Mouse (Mus musculus) intestine, embryonic 16.5 days (tissue): ENCODE results near the gene Ankrd6. TPM values are rescaled to one million over a fixed set of nuclear protein-coding genes. Genes with fewer than 3 reads are reported as not detected.

Experiments used
- ATAC-seq: fragments of 200-750 bp; cut with Nextera tagmentation; 2 replicates; pipeline ENCODE4 v1.8.0; 2017; ENCODE audit warnings: moderate TSS enrichment, moderate library complexity
- H3K27ac ChIP-seq: fragments of 300-500 bp; sonication (generic); 2 replicates; pipeline ENCODE4 v1.5.1; 2014; ENCODE audit warnings: mild to moderate bottlenecking, low read length
- H3K27me3 ChIP-seq: fragments of 300-500 bp; sonication (generic); replicated peaks from 2 replicates; pipeline ENCODE4 v1.6.1; 2014; ENCODE audit warnings: low read length, control low read depth, mixed read lengths; ENCODE audit not compliant: control insufficient read depth, insufficient read depth
- H3K36me3 ChIP-seq: fragments of 300-500 bp; sonication (generic); 2 replicates; pipeline ENCODE4 v1.6.1; 2014; ENCODE audit warnings: low read length, control low read depth; ENCODE audit not compliant: control insufficient read depth, insufficient read depth
- H3K4me1 ChIP-seq: fragments of 300-500 bp; sonication (generic); 2 replicates; pipeline ENCODE4 v1.6.1; 2014; ENCODE audit warnings: low read length, control low read depth, mixed read lengths; ENCODE audit not compliant: control insufficient read depth, insufficient read depth
- H3K4me2 ChIP-seq: fragments of 300-500 bp; sonication (generic); 2 replicates; pipeline ENCODE4 v1.6.1; 2014; ENCODE audit warnings: low read depth, low read length, control low read depth
- H3K4me3 ChIP-seq: fragments of 300-500 bp; sonication (generic); 2 replicates; pipeline ENCODE4 v1.5.1; 2014; ENCODE audit warnings: mild to moderate bottlenecking, low read length
- H3K9ac ChIP-seq: fragments of 300-500 bp; sonication (generic); 2 replicates; pipeline ENCODE4 v1.6.1; 2014; ENCODE audit warnings: low read depth, low read length
- H3K9me3 ChIP-seq: fragments of 300-500 bp; sonication (generic); 2 replicates; pipeline ENCODE4 v1.6.1; 2016; ENCODE audit warnings: low read length, control low read depth; ENCODE audit not compliant: control insufficient read depth
- WGBS: fragments of 180-500 bp; shearing (Covaris S2); extraction: QIAGEN DNeasy Blood & Tissue Kit; methylation state at CpG from one replicate; pipeline ENCODE4 v1.1.7; 2014; 5-methylcytosine and 5-hydroxymethylcytosine counted together
- polyA plus RNA-seq: library from polyadenylated mRNA; unstranded; fragments of >200 nt; fragmentation: Nextera tagmentation; extraction: Ambion mirVana; gene quantifications from 2 replicates; pipeline ENCODE4 v1.2.1, GENCODE M21; 2015

The Ankrd6 gene
- polyA plus RNA-seq = 2.8 and 2.9 TPM in 2 replicates

- Histone ChIP-seq H3K36me3 (no peaks in the 10 kb centered on the region), H3K4me1 (peaks cover 11% of the 10 kb centered on the region), H3K27me3 (peaks cover 8% of the 10 kb centered on the region; the same call in 1 of the 2 replicates), H3K27ac (no peak within 1 kb of the TSS), H3K4me2 (peak within 1 kb of the TSS; percentile 95), H3K9me3 (no peaks in the 10 kb centered on the region), H3K9ac (peak within 1 kb of the TSS; percentile 77), H3K4me3 (peak within 1 kb of the TSS; percentile 81)
- ATAC-seq = peak; percentile 94
- under 1% methylated on average over 49 of the region's 66 CpGs for WGBS
These were observed at the start of gene Ankrd6 for GRCm38 (mm10) chr4:32950356-32951034. Gene Ankrd6 (minus strand): TSS chr4:32950841.

DNA sequence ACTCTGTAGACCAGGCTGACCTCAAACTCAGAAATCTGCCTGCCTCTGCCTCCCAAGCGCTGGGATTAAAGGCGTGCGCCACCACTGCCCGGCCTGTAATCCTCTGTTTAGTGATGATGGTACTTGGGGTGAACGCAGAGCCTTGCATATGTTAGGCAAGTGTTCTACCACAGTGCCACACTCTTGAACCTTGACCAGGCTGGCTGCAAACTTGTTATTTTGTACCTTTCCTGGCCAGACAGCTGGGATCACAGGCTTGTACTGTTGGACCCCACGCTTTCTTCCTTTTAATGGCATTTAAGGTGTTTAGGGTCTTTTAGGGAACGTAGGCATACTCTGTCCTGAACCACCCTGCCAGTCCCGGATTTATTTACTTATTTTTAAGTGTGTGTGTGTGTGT, 48.4 kb upstream of the Ankrd6 start:
- Histone ChIP-seq H3K27me3 (no peaks in the 10 kb centered on the region), H3K9ac (no peak overlapping the region), H3K36me3 (no peaks in the 10 kb centered on the region), H3K9me3 (no peaks in the 10 kb centered on the region), H3K4me2 (no peak overlapping the region), H3K4me3 (no peak overlapping the region), H3K27ac (no peak overlapping the region), H3K4me1 (no peaks in the 10 kb centered on the region)
- 94% methylated on average over 8 of the region's 8 CpGs for WGBS
- ATAC-seq = no peak

DNA sequence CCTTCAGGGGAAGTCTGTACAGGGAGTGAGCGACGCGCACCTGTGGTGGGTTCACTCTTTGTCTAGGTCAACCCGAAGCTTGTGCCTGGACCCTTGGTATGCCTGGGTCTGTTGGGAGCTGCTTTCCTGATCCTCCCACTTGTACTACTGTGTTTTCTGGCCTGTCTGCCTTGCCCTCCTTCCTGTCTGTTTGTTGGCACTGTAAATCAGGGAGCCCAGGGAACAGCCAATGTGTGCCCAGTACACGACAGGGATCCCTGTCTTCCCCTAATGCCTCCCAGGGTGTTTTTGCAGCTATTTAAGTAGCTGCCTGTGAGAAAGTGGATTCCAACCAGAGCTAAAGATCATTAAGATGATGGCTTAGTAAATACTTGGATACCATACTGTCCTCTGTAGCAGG, 46.9 kb upstream of the Ankrd6 start:
- Histone ChIP-seq H3K36me3 (no peaks in the 10 kb centered on the region), H3K4me3 (no peak overlapping the region), H3K27ac (no peak overlapping the region), H3K4me2 (no peak overlapping the region), H3K27me3 (no peaks in the 10 kb centered on the region), H3K4me1 (no peaks in the 10 kb centered on the region), H3K9ac (no peak overlapping the region), H3K9me3 (no peaks in the 10 kb centered on the region)
- ATAC-seq = no peak
- 81% methylated on average over 5 of the region's 5 CpGs for WGBS

GRCm38 (mm10) chr4:32996083-32996482, 45.4 kb upstream of the Ankrd6 start:
- no peaks in the 10 kb centered on the region for H3K36me3 ChIP-seq
- 90% methylated on average over 5 of the region's 5 CpGs for WGBS
- no peak for ATAC-seq

GRCm38 (mm10) chr4:32994168-32994567, 43.5 kb upstream of the Ankrd6 start:
- Histone ChIP-seq H3K4me2 (no peak overlapping the region), H3K36me3 (no peaks in the 10 kb centered on the region), H3K4me1 (no peaks in the 10 kb centered on the region), H3K9ac (no peak overlapping the region), H3K27me3 (no peaks in the 10 kb centered on the region), H3K9me3 (no peaks in the 10 kb centered on the region), H3K27ac (no peak overlapping the region), H3K4me3 (no peak overlapping the region)
- no peak for ATAC-seq
- WGBS = 81% methylated on average over 3 of the region's 3 CpGs

More at GRCm38 (mm10) chr4:32996083-32996482, 45.4 kb upstream of the Ankrd6 start:
- Histone ChIP-seq H3K27ac (no peak overlapping the region), H3K4me2 (no peak overlapping the region), H3K4me3 (no peak overlapping the region), H3K4me1 (no peaks in the 10 kb centered on the region), H3K9me3 (no peaks in the 10 kb centered on the region), H3K9ac (no peak overlapping the region), H3K27me3 (no peaks in the 10 kb centered on the region)

DNA sequence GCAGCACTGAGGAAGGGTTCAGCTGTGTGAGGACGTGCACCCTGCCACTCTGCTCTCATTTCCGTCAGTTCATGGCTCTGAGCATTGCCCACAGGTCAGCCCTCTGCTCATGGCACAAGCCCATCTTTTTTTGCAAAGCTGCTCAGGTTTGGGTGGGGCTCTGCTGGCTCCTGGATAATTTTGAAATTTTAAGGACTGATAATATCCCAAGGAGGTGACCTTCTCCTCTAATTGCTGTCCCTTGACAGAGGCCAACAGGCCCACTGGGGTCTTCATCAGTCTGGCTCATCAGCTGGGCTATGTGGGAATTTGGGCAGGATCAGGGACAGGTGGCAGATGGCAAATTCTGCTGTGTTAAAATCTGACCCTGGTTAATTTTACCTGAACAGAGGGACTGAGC, 38.7 kb upstream of the Ankrd6 start:
- 83% methylated on average over 2 of the region's 2 CpGs for WGBS
- no peak overlapping the region for H3K4me2 ChIP-seq
- H3K27ac ChIP-seq = no peak overlapping the region

GRCm38 (mm10) chr4:32987006-32987405, 36.4 kb upstream of the Ankrd6 start:
- H3K36me3 ChIP-seq = no peaks in the 10 kb centered on the region
- H3K27ac ChIP-seq = no peak overlapping the region
- H3K4me2 ChIP-seq = no peak overlapping the region
- H3K27me3 ChIP-seq = no peaks in the 10 kb centered on the region
- H3K4me3 ChIP-seq = no peak overlapping the region
- H3K4me1 ChIP-seq = 0 out of 2 replicates have a peak, but pooled peaks cover 2% of the 10 kb centered on the region
- WGBS = 47% methylated on average over 3 of the region's 3 CpGs
- no peaks in the 10 kb centered on the region for H3K9me3 ChIP-seq
- ATAC-seq = peak; percentile 79
- H3K9ac ChIP-seq = no peak overlapping the region

More for the DNA sequence above, 38.7 kb upstream of the Ankrd6 start:
- no peak for ATAC-seq
- Histone ChIP-seq H3K36me3 (no peaks in the 10 kb centered on the region), H3K9ac (no peak overlapping the region), H3K4me3 (no peak overlapping the region), H3K4me1 (0 out of 2 replicates have a peak, but pooled peaks cover 2% of the 10 kb centered on the region), H3K9me3 (no peaks in the 10 kb centered on the region), H3K27me3 (no peaks in the 10 kb centered on the region)

DNA sequence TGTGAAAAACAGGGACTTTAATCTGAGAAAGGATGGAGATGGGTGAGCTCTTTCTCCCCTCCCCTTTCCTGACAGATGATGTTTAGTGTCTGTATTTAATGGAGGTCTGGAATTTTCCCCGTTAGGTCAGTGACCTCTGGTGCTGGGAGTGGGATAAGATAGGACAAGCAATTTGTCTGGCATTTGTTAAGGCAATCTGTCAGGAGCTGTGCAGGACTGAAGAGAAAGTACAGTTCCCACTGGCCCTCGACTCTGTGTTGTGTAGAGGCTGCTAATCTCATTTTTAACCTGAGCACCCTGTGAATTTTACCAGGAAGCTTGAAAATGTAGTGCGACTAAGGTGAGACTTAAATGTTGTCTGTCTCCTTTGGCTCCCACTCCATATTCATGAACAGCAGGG, 35.0 kb upstream of the Ankrd6 start:
- no peak for ATAC-seq
- Histone ChIP-seq H3K36me3 (no peaks in the 10 kb centered on the region), H3K4me2 (no peak overlapping the region), H3K4me1 (0 out of 2 replicates have a peak, but pooled peaks cover 5% of the 10 kb centered on the region), H3K27me3 (no peaks in the 10 kb centered on the region), H3K27ac (0 out of 2 replicates have a peak overlapping the region, but pooled peaks have one; percentile 12), H3K9ac (no peak overlapping the region), H3K9me3 (no peaks in the 10 kb centered on the region), H3K4me3 (no peak overlapping the region)
- WGBS = 14% methylated on average over 3 of the region's 3 CpGs

GRCm38 (mm10) chr4:32984801-32985675, 34.4 kb upstream of the Ankrd6 start:
- no peak for ATAC-seq
- Histone ChIP-seq H3K27me3 (no peaks in the 10 kb centered on the region), H3K27ac (no peak overlapping the region), H3K9ac (0 out of 2 replicates have a peak overlapping the region, but pooled peaks have one; percentile 85), H3K4me2 (peak overlapping the region; percentile 96), H3K36me3 (no peaks in the 10 kb centered on the region), H3K9me3 (no peaks in the 10 kb centered on the region), H3K4me3 (peak overlapping the region; percentile 83), H3K4me1 (0 out of 2 replicates have a peak, but pooled peaks cover 5% of the 10 kb centered on the region)
- 29% methylated on average over 13 of the region's 13 CpGs for WGBS
